Mouse (Mus musculus) kidney, adult 8-10 months (tissue): Measurements from ENCODE around the gene Cyp2t4.

Experiments used
- DNase-seq, 2 experiments: peaks; one replicate each; pipeline ENCODE4 v3.0.0; 2022

The Cyp2t4 gene

DNA sequence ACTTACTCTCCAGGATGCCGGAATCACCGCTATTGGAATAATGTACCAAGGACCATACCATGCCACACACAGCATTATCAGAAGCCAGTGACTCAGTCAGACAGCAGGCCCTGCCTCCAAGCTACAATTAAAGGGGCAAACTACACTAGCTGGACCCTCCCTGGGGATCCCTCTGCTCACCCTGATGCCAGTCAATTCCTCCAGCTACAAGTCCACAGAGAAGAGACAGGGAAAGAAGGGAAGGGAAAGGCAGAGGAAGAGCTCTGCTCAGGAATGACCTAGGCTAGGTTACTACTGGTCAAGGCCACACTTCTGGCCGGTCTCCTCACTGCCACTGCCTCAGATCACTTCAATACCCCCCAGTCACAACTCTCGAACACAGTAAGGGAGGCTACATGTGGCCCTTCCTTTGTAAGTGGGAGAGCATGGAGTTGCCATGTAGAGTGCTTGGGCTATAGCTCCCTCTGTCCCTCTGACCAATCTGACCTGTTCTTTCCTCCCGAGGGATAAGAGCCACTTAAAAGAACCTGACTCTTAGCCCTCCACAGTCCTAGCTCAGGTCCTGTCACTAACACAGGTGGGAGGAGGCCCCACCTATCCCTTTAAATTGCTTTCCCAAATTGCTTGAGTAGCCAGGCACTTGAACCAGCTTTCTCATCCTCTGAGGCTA lies 9.4 kb downstream of the Cyp2t4 start:
- DNase-seq: no peak

DNA sequence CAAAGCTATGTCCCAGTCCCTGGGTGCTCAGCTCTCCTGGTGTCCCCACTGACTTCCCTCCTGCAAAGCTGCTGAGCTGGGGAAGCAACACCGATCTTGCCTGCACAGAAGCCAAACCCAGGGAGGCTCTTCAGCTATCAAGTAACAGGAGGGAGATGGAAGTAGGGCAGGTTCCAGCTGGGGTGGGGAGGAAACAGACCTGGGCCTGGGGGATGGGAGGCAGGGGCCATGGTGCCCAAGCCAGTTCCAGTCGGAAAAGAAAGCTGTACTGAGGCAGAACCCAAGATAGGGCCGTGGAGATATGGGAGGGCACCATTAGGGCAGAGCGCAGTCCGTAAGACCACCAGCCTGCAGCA lies 9.9 kb downstream of the Cyp2t4 start:
- no peak for DNase-seq

- no peak for DNase-seq
Observed at GRCm38 (mm10) chr7:27164112-27164947, 10.8 kb downstream of the Cyp2t4 start.

DNA sequence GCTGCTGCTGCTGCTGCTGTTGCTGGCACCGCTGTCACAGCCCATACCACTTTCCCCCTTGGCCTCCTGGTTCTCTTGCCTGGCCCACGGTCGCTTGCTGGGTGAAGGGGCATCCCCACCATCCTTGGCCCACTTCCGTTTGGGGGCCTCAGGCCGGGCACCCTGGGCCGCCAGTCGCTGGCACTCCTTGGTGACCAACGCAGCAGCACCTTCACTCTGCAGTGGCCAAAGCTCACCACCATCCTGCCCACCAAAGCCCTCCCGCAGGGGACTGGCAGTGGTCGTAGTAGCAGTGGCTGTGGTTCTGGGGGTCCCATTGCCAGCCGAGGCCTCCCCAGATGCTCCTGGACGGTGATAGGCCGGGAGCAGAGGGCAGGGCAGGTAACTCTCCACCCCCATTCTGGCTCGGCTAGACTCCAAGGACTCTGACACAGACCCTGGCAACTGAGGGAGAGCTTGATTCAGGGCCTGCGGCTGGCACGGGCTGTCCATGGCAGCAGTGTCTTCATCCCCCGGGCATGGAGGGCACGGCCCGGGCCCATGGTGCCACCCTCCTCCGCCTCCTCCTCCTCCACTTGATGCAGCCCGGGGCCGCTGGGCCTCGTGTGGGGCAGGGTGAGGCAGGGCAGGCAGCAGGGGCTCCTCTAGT lies 11.6 kb downstream of the Cyp2t4 start:
- peak; percentile 53 to 57 for DNase-seq

GRCm38 (mm10) chr7:27165696-27166095 lies 12.2 kb downstream of the Cyp2t4 start:
- no peak for DNase-seq

DNA sequence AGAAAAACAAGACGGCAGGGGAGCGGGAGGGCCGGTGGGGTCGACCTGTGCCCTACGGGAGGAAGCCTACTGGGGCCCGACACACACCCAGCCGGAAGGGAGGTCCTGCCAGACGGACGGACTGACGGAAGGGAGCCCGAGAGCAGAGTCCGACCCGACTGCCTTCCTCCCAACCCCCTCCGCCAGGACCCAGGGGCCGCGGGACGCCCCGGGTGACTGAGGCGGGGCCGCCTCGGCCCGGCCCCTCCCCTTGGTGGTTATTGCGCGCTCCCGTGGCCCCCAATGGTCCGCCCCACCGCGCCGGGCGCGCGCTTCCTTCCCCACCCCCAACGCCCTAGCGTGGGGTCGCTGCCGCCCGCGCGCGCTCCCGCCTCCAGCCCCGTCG lies 12.7 kb downstream of the Cyp2t4 start:
- peak; percentile 90 to 93 for DNase-seq

- DNase-seq: peak; percentile 95 to 96
Observed at GRCm38 (mm10) chr7:27166614-27167474, 13.3 kb downstream of the Cyp2t4 start, which contains the start of gene Egln2. Gene Egln2 (minus strand): TSS chr7:27166802.

DNA sequence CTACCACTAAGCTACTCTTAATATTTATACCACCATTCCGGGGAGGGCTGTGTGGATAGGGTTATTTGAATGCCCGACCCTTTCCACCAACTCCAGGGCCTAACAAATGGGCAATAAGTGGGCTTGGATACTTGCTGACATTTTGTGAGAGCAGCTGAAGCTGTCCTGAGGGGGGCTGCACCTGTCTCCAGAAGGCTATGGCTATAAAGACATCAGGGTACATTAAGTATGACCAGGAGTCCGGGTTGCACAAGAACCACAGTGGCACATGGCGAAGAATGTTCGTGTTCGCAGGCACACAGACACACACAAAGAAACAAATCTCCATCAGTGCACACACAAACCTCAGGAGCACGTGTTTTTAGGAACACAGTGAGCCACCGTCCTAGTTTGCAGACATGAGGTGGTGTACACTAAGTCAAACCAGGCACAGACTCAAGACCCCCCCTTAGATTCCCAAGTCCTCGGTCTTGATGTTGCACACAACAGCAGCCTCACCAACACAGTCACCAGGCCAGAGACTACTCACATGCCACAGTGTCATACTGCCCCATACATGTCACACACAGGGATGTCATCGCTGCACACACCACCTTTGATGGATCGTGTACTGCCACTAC lies 14.1 kb downstream of the Cyp2t4 start:
- no peak for DNase-seq

DNA sequence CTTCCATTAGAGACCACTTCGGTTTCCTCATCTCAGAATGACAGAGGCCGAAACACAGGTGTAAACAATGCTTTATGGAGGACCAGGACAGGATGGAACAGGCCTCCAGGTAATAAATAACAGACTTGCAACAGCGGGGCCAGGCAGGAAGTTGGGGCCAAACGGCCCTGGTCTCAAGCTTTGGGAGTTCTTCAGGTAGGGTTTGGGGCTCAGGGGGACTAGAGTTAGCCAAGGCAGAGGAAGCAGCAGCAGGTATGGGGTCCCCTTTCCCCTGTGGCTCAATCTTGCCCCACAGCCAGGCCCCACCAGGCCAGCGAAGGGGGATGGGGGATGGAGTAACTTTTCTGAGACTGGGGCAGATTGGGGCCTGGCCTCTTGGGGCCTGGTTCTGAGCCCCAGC lies 14.9 kb downstream of the Cyp2t4 start:
- peak in 1 of 2 experiments; percentile 40 for DNase-seq

DNA sequence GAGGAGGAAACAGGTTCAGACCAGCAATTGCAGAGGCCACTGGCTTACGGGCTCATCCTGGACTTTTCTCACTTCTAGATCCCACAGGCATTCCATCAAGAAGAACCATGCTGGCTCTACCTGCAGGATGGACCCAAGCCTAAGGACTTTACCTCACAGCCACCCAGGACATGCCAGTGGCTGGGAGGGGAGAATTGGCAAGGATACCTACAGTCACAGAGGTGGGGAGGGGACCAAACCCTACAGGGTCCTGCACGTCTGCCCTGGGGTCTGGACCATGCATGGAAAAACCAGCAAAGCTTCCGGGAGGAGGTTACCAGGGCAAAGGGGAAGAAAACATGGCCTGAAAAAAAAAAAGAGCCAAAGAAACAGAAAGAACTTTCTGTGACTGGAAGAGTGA lies 17.5 kb downstream of the Cyp2t4 start:
- DNase-seq: no peak

DNA sequence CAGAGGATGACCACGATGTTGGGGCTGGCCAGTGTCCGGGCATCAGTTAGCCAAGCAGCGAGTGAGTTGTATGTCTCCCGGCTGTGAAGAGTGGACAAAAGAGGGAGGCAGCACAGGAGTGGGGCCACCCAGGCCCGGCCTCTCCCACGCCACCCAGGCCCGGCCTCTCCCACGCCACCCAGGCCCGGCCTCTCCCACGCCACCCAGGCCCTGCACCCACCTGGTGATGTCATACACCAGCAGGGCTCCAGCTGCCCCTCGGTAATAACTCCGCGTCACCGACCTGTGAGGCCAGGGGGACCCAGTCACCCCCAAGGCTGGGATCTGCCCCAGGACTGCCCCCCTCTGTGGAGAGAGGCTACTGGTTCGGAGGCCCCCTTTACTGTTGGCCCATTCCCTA lies 21.0 kb downstream of the Cyp2t4 start:
- DNase-seq: no peak

DNA sequence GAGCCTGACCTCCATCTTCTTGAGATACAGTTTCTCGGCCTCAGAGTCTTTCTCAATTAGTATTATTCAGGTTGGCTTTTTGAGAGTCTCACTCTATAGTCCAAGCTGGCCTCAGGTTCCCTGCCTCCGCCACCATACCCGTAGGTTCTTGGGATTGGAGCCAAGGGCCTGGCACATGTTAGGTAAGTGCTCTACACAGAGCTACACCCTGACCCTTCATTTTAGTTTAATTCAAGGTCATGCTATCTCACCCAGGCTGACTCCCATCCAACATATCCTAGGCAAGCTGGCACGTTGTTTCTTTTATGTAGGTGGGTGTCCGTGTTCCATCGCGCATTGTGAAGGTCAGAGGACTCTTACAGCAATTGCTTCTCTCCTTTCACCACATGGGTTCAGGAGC lies 21.4 kb downstream of the Cyp2t4 start:
- no peak for DNase-seq

GRCm38 (mm10) chr7:27177942-27178323 lies 24.4 kb downstream of the Cyp2t4 start:
- no peak for DNase-seq

GRCm38 (mm10) chr7:27178324-27179216 lies 25.1 kb downstream of the Cyp2t4 start, which contains the start of gene Rab4b:
Gene Rab4b (minus strand): TSS chr7:27178896.
- peak; percentile 99 to 100 for DNase-seq

- DNase-seq: no peak
Observed at GRCm38 (mm10) chr7:27179217-27179918, 25.9 kb downstream of the Cyp2t4 start.

DNA sequence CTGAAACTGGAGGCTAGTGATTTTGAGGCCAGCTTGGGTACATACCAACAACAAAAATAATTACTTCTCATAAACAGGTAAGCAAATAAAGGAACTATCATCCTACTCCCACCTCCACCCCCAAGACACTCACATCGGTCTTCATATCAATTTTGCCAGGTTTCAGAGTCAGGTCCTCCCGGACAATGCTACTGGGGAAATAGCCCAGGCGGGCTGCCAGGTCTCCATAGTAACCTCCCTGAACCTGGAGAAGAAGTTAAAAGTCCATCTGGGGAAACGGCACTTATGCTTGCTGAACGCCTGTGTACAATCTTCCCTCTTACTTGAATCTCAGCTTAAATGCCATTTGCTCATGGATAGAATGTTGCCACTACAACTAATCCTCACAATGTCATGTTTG lies 26.5 kb downstream of the Cyp2t4 start:
- peak; percentile 89 to 94 for DNase-seq

DNA sequence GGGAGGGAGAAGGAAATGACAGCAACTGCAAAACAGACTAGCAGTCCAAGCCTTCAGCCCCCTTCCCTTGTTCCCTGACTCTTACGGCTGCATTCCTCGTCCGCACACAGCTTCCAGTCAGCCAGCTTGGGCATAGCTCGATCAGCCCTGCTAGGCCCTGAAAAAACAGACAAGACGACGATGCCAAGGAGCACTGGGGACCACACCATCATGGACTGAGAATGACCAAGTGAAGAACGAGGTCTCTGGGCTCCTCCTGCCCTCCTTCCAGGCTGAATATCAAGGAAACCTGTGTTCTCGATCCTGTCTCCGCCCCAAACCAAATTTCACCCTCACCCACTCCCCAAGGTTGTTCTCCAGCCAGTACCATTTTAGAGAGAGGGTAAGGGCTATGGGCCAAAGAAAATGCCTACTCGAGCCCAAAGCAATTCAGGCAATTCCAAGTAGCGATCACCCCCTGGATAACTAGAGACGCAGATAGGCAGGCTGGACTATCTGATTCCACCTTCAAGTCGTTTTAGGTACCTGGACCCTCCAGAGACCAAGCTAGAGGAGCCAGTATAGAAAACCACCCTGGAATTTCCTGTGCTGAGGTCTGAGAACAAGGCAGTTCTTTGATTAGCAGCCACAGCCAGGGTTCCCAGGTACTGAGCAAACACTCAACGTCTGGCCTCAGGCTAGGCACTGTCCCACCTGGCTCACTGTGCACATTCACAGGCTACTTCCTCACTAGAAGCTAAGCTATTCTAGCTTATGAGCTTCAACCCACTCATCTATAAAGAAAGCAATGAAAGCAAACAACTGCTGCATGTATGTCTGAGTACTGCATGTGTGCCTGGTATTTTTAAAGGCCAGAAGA lies 27.6 kb downstream of the Cyp2t4 start, which contains the start of the genes Gm21983 and Mia:
Gm21983 (minus strand) TSS at position 250 of the 859 bp plus-strand sequence.
Mia (minus strand) TSS at position 321 of the 859 bp plus-strand sequence.
- DNase-seq: no peak

DNA sequence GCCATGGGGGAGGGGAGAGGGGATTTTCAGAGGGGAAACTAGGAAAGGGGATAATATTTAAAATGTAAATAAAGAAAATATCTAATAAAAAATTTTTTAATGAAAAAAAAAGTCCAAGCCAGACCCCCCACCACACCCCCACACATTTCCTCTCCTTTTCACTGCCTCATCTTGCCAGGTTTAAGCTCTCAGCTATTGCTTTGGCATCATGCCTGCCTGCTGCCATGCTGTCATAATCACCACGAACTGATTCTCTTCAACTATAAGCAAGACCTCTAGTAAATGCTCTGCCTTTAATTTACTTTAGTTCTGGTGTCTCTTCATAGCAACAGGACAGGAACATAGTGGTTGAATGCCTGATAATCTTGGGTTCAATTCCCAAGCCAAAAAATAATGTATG lies 29.0 kb downstream of the Cyp2t4 start:
- DNase-seq: no peak

GRCm38 (mm10) chr7:27184964-27185363 lies 31.4 kb downstream of the Cyp2t4 start:
- peak in 1 of 2 experiments; percentile 29 for DNase-seq
